Mouse (Mus musculus) kidney, postnatal 0 days (tissue): ENCODE data around the gene Pla2g12a. TPM values are rescaled to one million over a fixed set of nuclear protein-coding genes. Genes with fewer than 3 reads are reported as not detected.

ENCODE experiments used
- ATAC-seq: fragments of 200-750 bp; cut with Nextera tagmentation; replicated peaks from 2 replicates; pipeline ENCODE4 v1.8.0; 2017; ENCODE audit warnings: low read depth, moderate number of reproducible peaks, moderate TSS enrichment, moderate library complexity; ENCODE audit not compliant: low FRiP score
- DNase-seq: peaks from one replicate; pipeline ENCODE4 v3.0.0-alpha.2; 2016; ENCODE audit warnings: low spot score
- H3K27ac ChIP-seq: fragments of 300-500 bp; sonication (generic); 2 replicates; pipeline ENCODE4 v1.5.1; 2014; ENCODE audit warnings: mild to moderate bottlenecking
- H3K27me3 ChIP-seq: fragments of 300-500 bp; sonication (generic); 2 replicates; pipeline ENCODE4 v1.6.1; 2014; ENCODE audit warnings: low read length, mixed read lengths; ENCODE audit not compliant: insufficient read depth
- H3K36me3 ChIP-seq: fragments of 300-500 bp; sonication (generic); 2 replicates; pipeline ENCODE4 v1.6.1; 2014; ENCODE audit warnings: low read length, mixed read lengths; ENCODE audit not compliant: insufficient read depth
- H3K4me1 ChIP-seq: fragments of 300-500 bp; sonication (generic); replicated peaks from 2 replicates; pipeline ENCODE4 v1.6.1; 2014; ENCODE audit warnings: antibody characterized with exemption, low read length, mixed read lengths; ENCODE audit not compliant: insufficient read depth
- H3K4me2 ChIP-seq: fragments of 300-500 bp; sonication (generic); 2 replicates; pipeline ENCODE4 v1.6.1; 2014; ENCODE audit warnings: mild to moderate bottlenecking, low read length, moderate library complexity, mixed read lengths
- H3K4me3 ChIP-seq: fragments of 300-500 bp; sonication (generic); replicated peaks from 2 replicates; pipeline ENCODE4 v1.5.1; 2014; ENCODE audit warnings: low read depth, low read length
- H3K9ac ChIP-seq: fragments of 300-500 bp; sonication (generic); 2 replicates; pipeline ENCODE4 v1.6.1; 2014; ENCODE audit warnings: low read depth, low read length
- H3K9me3 ChIP-seq: fragments of 300-500 bp; sonication (generic); replicated peaks from 2 replicates; pipeline ENCODE4 v1.6.1; 2016; ENCODE audit warnings: low read length, inconsistent platforms, mixed read lengths
- CTCF ChIP-seq: IDR thresholded peaks from 2 replicates; pipeline ENCODE4 v1.5.1; 2016; ENCODE audit warnings: antibody characterized with exemption, low read depth, mild to moderate bottlenecking, moderate library complexity
- WGBS: fragments of 180-500 bp; shearing (Covaris S2); extraction: QIAGEN DNeasy Blood & Tissue Kit; methylation state at CpG from one replicate; pipeline ENCODE4 v1.1.7; 2014; 5-methylcytosine and 5-hydroxymethylcytosine counted together
- polyA plus RNA-seq: library from polyadenylated mRNA; unstranded; fragments of >200 nt; fragmentation: Nextera tagmentation; extraction: Ambion mirVana; gene quantifications from 2 replicates; pipeline ENCODE4 v1.2.1, GENCODE M21; 2015

Gene Pla2g12a
- polyA plus RNA-seq, 1 experiment from 2014 or later: 55.4 TPM

DNA sequence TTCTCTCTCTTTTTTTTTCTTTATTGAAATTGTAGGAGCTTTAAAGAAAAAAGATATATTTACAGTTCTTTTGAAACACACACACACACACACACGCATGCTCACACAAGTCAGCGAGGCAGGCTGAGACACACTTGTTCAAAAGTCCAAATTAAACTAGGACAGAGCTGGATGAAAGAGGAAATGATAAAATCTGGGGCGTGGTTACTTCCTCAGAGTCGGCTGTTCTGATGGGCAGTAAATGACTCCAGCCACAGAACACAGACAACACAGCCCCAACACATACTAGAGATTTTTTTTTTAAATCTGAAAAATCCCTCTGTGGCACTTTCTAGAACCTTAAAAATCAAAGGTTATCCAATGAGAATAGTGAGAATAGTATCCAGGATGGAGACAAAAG, 65.4 kb downstream of the Pla2g12a start:
- Histone ChIP-seq H3K27me3 (no peaks in the 10 kb centered on the region), H3K9ac (no peak overlapping the region), H3K9me3 (no peaks in the 10 kb centered on the region), H3K27ac (no peak overlapping the region), H3K36me3 (no peaks in the 10 kb centered on the region), H3K4me1 (no peaks in the 10 kb centered on the region), H3K4me2 (no peak overlapping the region), H3K4me3 (no peak overlapping the region)
- ATAC-seq: no peak
- DNase-seq: no peak
- 66% methylated on average over 4 of the region's 4 CpGs for WGBS
- no peak for TF ChIP-seq CTCF

Other genes with a start within 250 kb of the Pla2g12a start
- 2.6 and 2.8 TPM in 2 replicates for gene Egf, start 123.3 kb upstream of the Pla2g12a start, polyA plus RNA-seq
- 0.07 and 0.08 TPM in 2 replicates for gene Lrit3, start 74.6 kb upstream of the Pla2g12a start, polyA plus RNA-seq
- 0.15 and 0.33 TPM in 2 replicates for gene Rrh, start 56.0 kb upstream of the Pla2g12a start, polyA plus RNA-seq
- 56.9 and 62.5 TPM in 2 replicates for gene Gar1, start 47.2 kb upstream of the Pla2g12a start, polyA plus RNA-seq
- gene Cfi, start 42.7 kb upstream of the Pla2g12a start, polyA plus RNA-seq: 27.3 and 27.4 TPM in 2 replicates
- gene Casp6, start 22.8 kb downstream of the Pla2g12a start, polyA plus RNA-seq: 80.6 and 81.2 TPM in 2 replicates
- 2.6 and 3.3 TPM in 2 replicates for gene Mcub, start 91.6 kb downstream of the Pla2g12a start, polyA plus RNA-seq
- gene Sec24b, start 182.9 kb downstream of the Pla2g12a start, polyA plus RNA-seq: 21.5 and 23.1 TPM in 2 replicates